Mouse (Mus musculus) cerebellum, postnatal 14 days (tissue): ENCODE measurements at regions not wholly inside any gene's neighbourhood (a gene's known extent, or its start where the extent isn't known, plus 50 kb on each side); places are given as distances from the start of the nearest gene placed in this dataset.

Source experiments
- DNase-seq, 2 experiments: peaks; one replicate each; pipeline ENCODE4 v3.0.0; 2021; ENCODE audit warnings: mixed read lengths in 2 of 2

- no peak for DNase-seq
These were observed 3266.0 kb upstream of the Lrrc6 start for GRCm38 (mm10) chr15:69766743-69767142.

- DNase-seq, result peak; percentile 31 to 53
These were observed 3251.9 kb upstream of the Lrrc6 start for GRCm38 (mm10) chr15:69752616-69753015.

- peak; percentile 42 to 43 for DNase-seq
These were observed 3214.0 kb upstream of the Lrrc6 start for GRCm38 (mm10) chr15:69714680-69715079.

GRCm38 (mm10) chr15:69713900-69714299 lies 3213.2 kb upstream of the Lrrc6 start:
- DNase-seq, result no peak

- no peak for DNase-seq
These were observed 3195.0 kb upstream of the Lrrc6 start for GRCm38 (mm10) chr15:69695639-69696205.

GRCm38 (mm10) chr15:69690501-69690900 lies 3189.8 kb upstream of the Lrrc6 start:
- DNase-seq, result no peak
